Mouse (Mus musculus): ENCODE measurements around the gene Auts2. TPM values are rescaled to one million over a fixed set of nuclear protein-coding genes. Genes with fewer than 3 reads are reported as not detected.

Auts2 gene
- polyA plus RNA-seq, 1 experiment from 2014 or later: 36.0 TPM

GRCm38 (mm10) chr5:132265015-132265414 is 278.1 kb downstream of the Auts2 start:
- Histone ChIP-seq H3K9me3 (ENCODE audit: control insufficient read depth, low read length) (no peaks in the 10 kb centered on the region), H3K27me3 (ENCODE audit: control insufficient read depth, insufficient read depth, low read length) (peaks cover 10% of the 10 kb centered on the region), H3K4me2 (no peak overlapping the region), H3K36me3 (ENCODE audit: control insufficient read depth, insufficient read depth, low read length) (no peaks in the 10 kb centered on the region), H3K4me3 (ENCODE audit: low read depth, low read length) (no peak overlapping the region), H3K4me1 (ENCODE audit: control insufficient read depth, insufficient read depth, low read length) (peaks cover 14% of the 10 kb centered on the region), H3K27ac (ENCODE audit: low read depth, low read length) (no peak overlapping the region), H3K9ac (ENCODE audit: low read length) (no peak overlapping the region)
- WGBS: 50% methylated on average over 1 of the region's 1 CpGs
- ATAC-seq (ENCODE audit: low FRiP score): no peak
- DNase-seq (ENCODE audit: low spot score, missing footprints): no peak

- Histone ChIP-seq H3K27ac (ENCODE audit: low read depth, low read length) (no peak overlapping the region), H3K4me1 (ENCODE audit: control insufficient read depth, insufficient read depth, low read length) (peaks cover 6% of the 10 kb centered on the region; the same call in 1 of the 2 replicates), H3K36me3 (ENCODE audit: control insufficient read depth, insufficient read depth, low read length) (no peaks in the 10 kb centered on the region), H3K9me3 (ENCODE audit: control insufficient read depth, low read length) (no peaks in the 10 kb centered on the region), H3K4me3 (ENCODE audit: low read depth, low read length) (no peak overlapping the region), H3K4me2 (no peak overlapping the region), H3K9ac (ENCODE audit: low read length) (no peak overlapping the region), H3K27me3 (ENCODE audit: control insufficient read depth, insufficient read depth, low read length) (peaks cover 8% of the 10 kb centered on the region)
- DNase-seq (ENCODE audit: low spot score, missing footprints) (no peak), ATAC-seq (ENCODE audit: low FRiP score) (no peak)
- 80% methylated on average over 1 of the region's 1 CpGs for WGBS
These were observed 281.4 kb downstream of the Auts2 start for GRCm38 (mm10) chr5:132261750-132262149.

GRCm38 (mm10) chr5:132258882-132259281 is 284.3 kb downstream of the Auts2 start:
- 92% methylated on average over 11 of the region's 11 CpGs for WGBS
- ATAC-seq (ENCODE audit: low FRiP score): no peak

GRCm38 (mm10) chr5:132255579-132255978 is 287.6 kb downstream of the Auts2 start:
- no peak overlapping the region for H3K4me2 ChIP-seq
- no peak overlapping the region for H3K27ac ChIP-seq (ENCODE audit: low read depth, low read length)
- H3K4me1 ChIP-seq (ENCODE audit: control insufficient read depth, insufficient read depth, low read length): no peaks in the 10 kb centered on the region
- H3K9me3 ChIP-seq (ENCODE audit: control insufficient read depth, low read length): no peaks in the 10 kb centered on the region
- no peak overlapping the region for H3K4me3 ChIP-seq (ENCODE audit: low read depth, low read length)
- H3K9ac ChIP-seq (ENCODE audit: low read length): no peak overlapping the region
- DNase-seq (ENCODE audit: low spot score, missing footprints) (no peak), ATAC-seq (ENCODE audit: low FRiP score) (no peak)
- no peaks in the 10 kb centered on the region for H3K27me3 ChIP-seq (ENCODE audit: control insufficient read depth, insufficient read depth, low read length)
- 84% methylated on average over 8 of the region's 8 CpGs for WGBS
- no peaks in the 10 kb centered on the region for H3K36me3 ChIP-seq (ENCODE audit: control insufficient read depth, insufficient read depth, low read length)

More at GRCm38 (mm10) chr5:132258882-132259281, 284.3 kb downstream of the Auts2 start:
- Histone ChIP-seq H3K9ac (ENCODE audit: low read length) (no peak overlapping the region), H3K4me2 (no peak overlapping the region), H3K36me3 (ENCODE audit: control insufficient read depth, insufficient read depth, low read length) (no peaks in the 10 kb centered on the region), H3K27me3 (ENCODE audit: control insufficient read depth, insufficient read depth, low read length) (no peaks in the 10 kb centered on the region), H3K9me3 (ENCODE audit: control insufficient read depth, low read length) (no peaks in the 10 kb centered on the region), H3K4me3 (ENCODE audit: low read depth, low read length) (no peak overlapping the region), H3K27ac (ENCODE audit: low read depth, low read length) (no peak overlapping the region), H3K4me1 (ENCODE audit: control insufficient read depth, insufficient read depth, low read length) (no peaks in the 10 kb centered on the region)
- DNase-seq (ENCODE audit: low spot score, missing footprints): no peak

GRCm38 (mm10) chr5:132249523-132249922 is 293.6 kb downstream of the Auts2 start:
- Histone ChIP-seq H3K4me1 (ENCODE audit: control insufficient read depth, insufficient read depth, low read length) (no peaks in the 10 kb centered on the region), H3K27me3 (ENCODE audit: control insufficient read depth, insufficient read depth, low read length) (no peaks in the 10 kb centered on the region), H3K4me2 (no peak overlapping the region), H3K4me3 (ENCODE audit: low read depth, low read length) (no peak overlapping the region), H3K27ac (ENCODE audit: low read depth, low read length) (no peak overlapping the region), H3K9me3 (ENCODE audit: control insufficient read depth, low read length) (no peaks in the 10 kb centered on the region), H3K9ac (ENCODE audit: low read length) (no peak overlapping the region), H3K36me3 (ENCODE audit: control insufficient read depth, insufficient read depth, low read length) (no peaks in the 10 kb centered on the region)
- 90% methylated on average over 11 of the region's 11 CpGs for WGBS
- DNase-seq (ENCODE audit: low spot score, missing footprints) (no peak), ATAC-seq (ENCODE audit: low FRiP score) (no peak)

GRCm38 (mm10) chr5:132248069-132248468 is 295.1 kb downstream of the Auts2 start:
- Histone ChIP-seq H3K9me3 (ENCODE audit: control insufficient read depth, low read length) (no peaks in the 10 kb centered on the region), H3K9ac (ENCODE audit: low read length) (no peak overlapping the region), H3K4me3 (ENCODE audit: low read depth, low read length) (no peak overlapping the region), H3K4me1 (ENCODE audit: control insufficient read depth, insufficient read depth, low read length) (no peaks in the 10 kb centered on the region), H3K4me2 (no peak overlapping the region), H3K27me3 (ENCODE audit: control insufficient read depth, insufficient read depth, low read length) (no peaks in the 10 kb centered on the region), H3K36me3 (ENCODE audit: control insufficient read depth, insufficient read depth, low read length) (no peaks in the 10 kb centered on the region), H3K27ac (ENCODE audit: low read depth, low read length) (no peak overlapping the region)
- ATAC-seq (ENCODE audit: low FRiP score) (no peak), DNase-seq (ENCODE audit: low spot score, missing footprints) (no peak)
- 86% methylated on average over 7 of the region's 7 CpGs for WGBS

- no peaks in the 10 kb centered on the region for H3K27me3 ChIP-seq (ENCODE audit: control insufficient read depth, insufficient read depth, low read length)
- H3K4me2 ChIP-seq: no peak overlapping the region
- no peaks in the 10 kb centered on the region for H3K36me3 ChIP-seq (ENCODE audit: control insufficient read depth, insufficient read depth, low read length)
- no peak overlapping the region for H3K27ac ChIP-seq (ENCODE audit: low read depth, low read length)
- H3K9ac ChIP-seq (ENCODE audit: low read length): no peak overlapping the region
- H3K4me3 ChIP-seq (ENCODE audit: low read depth, low read length): no peak overlapping the region
- peaks cover 5% of the 10 kb centered on the region for H3K4me1 ChIP-seq (ENCODE audit: control insufficient read depth, insufficient read depth, low read length)
- no peaks in the 10 kb centered on the region for H3K9me3 ChIP-seq (ENCODE audit: control insufficient read depth, low read length)
- DNase-seq (ENCODE audit: low spot score, missing footprints) (no peak), ATAC-seq (ENCODE audit: low FRiP score) (no peak)
- WGBS: 83% methylated on average over 5 of the region's 5 CpGs
These were observed 307.7 kb downstream of the Auts2 start for GRCm38 (mm10) chr5:132235460-132235859.

- H3K4me1 ChIP-seq (ENCODE audit: control insufficient read depth, insufficient read depth, low read length): peaks cover 13% of the 10 kb centered on the region
- no peak overlapping the region for H3K9ac ChIP-seq (ENCODE audit: low read length)
- no peaks in the 10 kb centered on the region for H3K27me3 ChIP-seq (ENCODE audit: control insufficient read depth, insufficient read depth, low read length)
- H3K36me3 ChIP-seq (ENCODE audit: control insufficient read depth, insufficient read depth, low read length): no peaks in the 10 kb centered on the region
- no peak overlapping the region for H3K4me3 ChIP-seq (ENCODE audit: low read depth, low read length)
- no peak overlapping the region for H3K27ac ChIP-seq (ENCODE audit: low read depth, low read length)
- no peaks in the 10 kb centered on the region for H3K9me3 ChIP-seq (ENCODE audit: control insufficient read depth, low read length)
- DNase-seq (ENCODE audit: low spot score, missing footprints): no peak
- H3K4me2 ChIP-seq: no peak overlapping the region
- WGBS: 85% methylated on average over 7 of the region's 7 CpGs
- no peak for ATAC-seq (ENCODE audit: low FRiP score)
These were observed 308.7 kb downstream of the Auts2 start for GRCm38 (mm10) chr5:132234471-132234870.

GRCm38 (mm10) chr5:132231280-132232047 is 311.7 kb downstream of the Auts2 start:
- ATAC-seq (ENCODE audit: low FRiP score) (peak; percentile 76), DNase-seq (ENCODE audit: low spot score, missing footprints) (peak; percentile 94)
- WGBS: 28% methylated on average over 10 of the region's 10 CpGs
- Histone ChIP-seq H3K9ac (ENCODE audit: low read length) (peak overlapping the region; percentile 21; the same call in 1 of the 2 replicates), H3K4me2 (no peak overlapping the region), H3K4me3 (ENCODE audit: low read depth, low read length) (no peak overlapping the region), H3K9me3 (ENCODE audit: control insufficient read depth, low read length) (no peaks in the 10 kb centered on the region), H3K27me3 (ENCODE audit: control insufficient read depth, insufficient read depth, low read length) (no peaks in the 10 kb centered on the region), H3K4me1 (ENCODE audit: control insufficient read depth, insufficient read depth, low read length) (peaks cover 15% of the 10 kb centered on the region), H3K36me3 (ENCODE audit: control insufficient read depth, insufficient read depth, low read length) (no peaks in the 10 kb centered on the region), H3K27ac (ENCODE audit: low read depth, low read length) (no peak overlapping the region)

Data from midbrain, embryonic 11.5 days (tissue).